Mouse (Mus musculus) sigmoid colon, adult 10 weeks (tissue): ENCODE measurements around the gene Atg4d. TPM values are rescaled to one million over a fixed set of nuclear protein-coding genes. Genes with fewer than 3 reads are reported as not detected.

Source experiments
- polyA plus RNA-seq: library from polyadenylated mRNA; stranded (reverse); fragments of 350-450 nt; fragmentation: Illumina TruSeq; extraction: RNeasy Lipid Tissue Mini Kit (QIAGEN cat#74804); gene quantifications from one replicate; pipeline ENCODE4 v1.2.3, GENCODE M21; 2014; ENCODE audit warnings: low read depth, low replicate concordance

Atg4d gene
- 2.7 TPM for polyA plus RNA-seq

GRCm38 (mm10) chr9:21265000-21265561, at the start of gene Atg4d:
Gene Atg4d (plus strand): TSS chr9:21265293.

GRCm38 (mm10) chr9:21238733-21239464, 26.2 kb upstream of the Atg4d start, which contains the start of gene Keap1:
Gene Keap1 (minus strand): TSS chr9:21239361.

GRCm38 (mm10) chr9:21248326-21248725, 16.8 kb upstream of the Atg4d start, which contains the start of gene S1pr5:
Gene S1pr5 (minus strand): TSS chr9:21248443.

GRCm38 (mm10) chr9:21287571-21288402, 22.7 kb downstream of the Atg4d start, which contains the start of gene Kri1:
Gene Kri1 (minus strand): TSS chr9:21287969.

GRCm38 (mm10) chr9:21291022-21291787, 26.1 kb downstream of the Atg4d start, which contains the start of gene Cdkn2d:
Gene Cdkn2d (minus strand): TSS chr9:21291407.

GRCm38 (mm10) chr9:21312134-21312533, 47.0 kb downstream of the Atg4d start, which contains the start of gene Ap1m2:
Gene Ap1m2 (minus strand): TSS chr9:21312337.

GRCm38 (mm10) chr9:21320619-21321512, 55.8 kb downstream of the Atg4d start, which contains the start of gene Slc44a2:
Gene Slc44a2 (plus strand): TSS chr9:21320698.

Other genes starting within 250 kb of the Atg4d start
- 4.6 TPM for gene Icam1, start 249.3 kb upstream of the Atg4d start, polyA plus RNA-seq
- gene Icam4, start 235.9 kb upstream of the Atg4d start, polyA plus RNA-seq, result not detected
- gene Icam5, start 233.2 kb upstream of the Atg4d start, polyA plus RNA-seq, result not detected
- not detected for gene Zglp1, start 198.2 kb upstream of the Atg4d start, polyA plus RNA-seq
- not detected for gene Gm49373, start 192.2 kb upstream of the Atg4d start, polyA plus RNA-seq
- 0.73 TPM for gene Fdx1l, start 191.7 kb upstream of the Atg4d start, polyA plus RNA-seq
- gene Gm38431, start 173.3 kb upstream of the Atg4d start, polyA plus RNA-seq, result 0.79 TPM
- gene Raver1, start 173.3 kb upstream of the Atg4d start, polyA plus RNA-seq, result 9.6 TPM
- gene Tyk2, start 134.1 kb upstream of the Atg4d start, polyA plus RNA-seq, result 3.4 TPM
- 6.8 TPM for gene Cdc37, start 115.3 kb upstream of the Atg4d start, polyA plus RNA-seq
- 0.85 TPM for gene Pde4a, start 99.6 kb upstream of the Atg4d start, polyA plus RNA-seq
- 8.0 TPM for gene Keap1, start 25.9 kb upstream of the Atg4d start, polyA plus RNA-seq
- gene S1pr5, start 16.9 kb upstream of the Atg4d start, polyA plus RNA-seq, result 0.16 TPM
- gene Kri1, start 22.7 kb downstream of the Atg4d start, polyA plus RNA-seq, result 3.2 TPM
- gene Cdkn2d, start 26.1 kb downstream of the Atg4d start, polyA plus RNA-seq, result 6.7 TPM
- 10.9 TPM for gene Ap1m2, start 47.0 kb downstream of the Atg4d start, polyA plus RNA-seq
- gene Slc44a2, start 55.4 kb downstream of the Atg4d start, polyA plus RNA-seq, result 16.9 TPM
- gene Ilf3, start 102.6 kb downstream of the Atg4d start, polyA plus RNA-seq, result 17.0 TPM
- gene Qtrt1, start 146.5 kb downstream of the Atg4d start, polyA plus RNA-seq, result not detected
- 32.2 TPM for gene Dnm2, start 159.6 kb downstream of the Atg4d start, polyA plus RNA-seq
- gene Tmed1, start 245.0 kb downstream of the Atg4d start, polyA plus RNA-seq, result 0.63 TPM